Mouse (Mus musculus) megakaryocyte, embryonic 14.5 days (primary cell): ENCODE results near the gene Rho.

Experiments
- FLI1 ChIP-seq: IDR thresholded peaks from 2 replicates; pipeline ENCODE4 v1.6.1; 2012; ENCODE audit warnings: low read length, inconsistent platforms, mixed read lengths
- GATA1 ChIP-seq: IDR thresholded peaks from 3 replicates; pipeline ENCODE4 v1.6.1; 2012; ENCODE audit warnings: mixed read lengths, low read length, inconsistent platforms, borderline replicate concordance

- TF ChIP-seq GATA1 (no peak), FLI1 (no peak)
Observed at GRCm38 (mm10) chr6:115938011-115938410, 6.5 kb downstream of the Rho start.
